Mouse (Mus musculus) heart, adult 8-10 months (tissue): ENCODE measurements around the gene Nxf3. TPM values are rescaled to one million over a fixed set of nuclear protein-coding genes. Genes with fewer than 3 reads are reported as not detected.

ENCODE experiments used
- total RNA-seq, 4 experiments: library from RNA; stranded (reverse); gene quantifications; 2 replicates each; pipeline ENCODE4 v1.2.4; 2022

Gene Nxf3
- total RNA-seq, 4 experiments from 2014 or later, result 0.08 TPM; not detected in 3

Other genes starting within 250 kb of the Nxf3 start
- gene Gprasp2, start 246.2 kb downstream of the Nxf3 start, total RNA-seq, result 1 to 10 TPM; 1.2 to 5.5 (median 2.4) TPM
- 1 to 10 TPM in 2 of 4 experiments, under 1 TPM in 2; 0.43 to 1.2 (median 0.91) TPM for gene Arxes2, start 91.4 kb downstream of the Nxf3 start, total RNA-seq
- under 1 TPM in 3 of 4 experiments, not detected in 1; 0.20 to 0.50 (median 0.22) TPM for gene Arxes1, start 51.9 kb downstream of the Nxf3 start, total RNA-seq
- gene Bex2, start 17.0 kb downstream of the Nxf3 start, total RNA-seq, result not detected
- 1 to 10 TPM in 2 of 4 experiments, under 1 TPM in 1, not detected in 1; 0.88 to 1.5 (median 1.5) TPM for gene Bex4, start 53.7 kb upstream of the Nxf3 start, total RNA-seq
- gene Tceal8, start 87.1 kb upstream of the Nxf3 start, total RNA-seq, result 10 to 100 TPM in 3 of 4 experiments, 1 to 10 TPM in 1; 7.5 to 15.7 (median 13.2) TPM
- gene Tceal5, start 118.6 kb upstream of the Nxf3 start, total RNA-seq, result not detected
- gene Tceal7, start 129.5 kb upstream of the Nxf3 start, total RNA-seq, result 1 to 10 TPM in 1 of 4 experiments, under 1 TPM in 2, not detected in 1; 0.75 to 1.0 (median 0.97) TPM
- gene Bex1, start 130.3 kb upstream of the Nxf3 start, total RNA-seq, result 1 to 10 TPM; 1.7 to 5.2 (median 2.7) TPM
- gene Tceal9, start 159.8 kb upstream of the Nxf3 start, total RNA-seq, result 10 to 100 TPM; 14.8 to 24.2 (median 19.7) TPM
- 10 to 100 TPM in 1 of 4 experiments, 1 to 10 TPM in 3; 3.8 to 10.3 (median 6.9) TPM for gene Bex3, start 185.0 kb upstream of the Nxf3 start, total RNA-seq